9 mouse cellular contexts compared by ENCODE assay signal in the genomic region with DNA sequence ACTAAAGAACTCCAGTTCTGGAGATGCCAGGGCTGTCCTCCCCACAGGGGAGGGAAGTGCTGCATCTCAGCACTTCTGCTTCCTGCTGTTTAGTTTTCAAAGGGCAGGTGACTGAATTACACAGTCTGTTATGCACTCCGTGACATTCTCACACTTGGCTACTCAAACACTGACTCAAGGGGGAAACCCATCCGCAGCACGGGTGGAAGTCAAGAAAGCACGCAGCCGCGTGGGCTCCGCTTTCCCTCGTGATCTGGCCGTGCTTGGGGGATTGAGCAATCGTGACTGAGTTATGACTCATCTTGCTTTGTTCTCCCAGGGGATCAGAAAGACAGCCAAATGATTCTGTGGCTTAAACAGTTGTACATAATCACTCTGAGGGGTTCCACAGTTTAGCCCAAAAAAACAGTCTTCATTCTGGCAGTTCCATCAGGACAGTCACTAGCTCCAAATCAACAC. TPM values are rescaled to one million over a fixed set of nuclear protein-coding genes. Genes with fewer than 3 reads are reported as not detected.
A peak's percentile ranks its signal among the peaks of the same experiment; 100 is the strongest.
DNase-seq lines count a peak whose midpoint lies in the region; ATAC-seq lines count a peak whose summit lies in the region.
"Had no signal": no experiment of that assay in that cellular context is flagged by ENCODE, and none has a peak within 500 bp of the region (broad histone marks: within the 10 kb centered on the region; RNA-seq: fewer than 3 reads in every experiment).

No protein-coding gene starts in this region.

- no peaks in the 10 kb centered on the region for H3K4me1 ChIP-seq in hindbrain, embryonic 14.5 days (replicated peaks; ENCODE audit: control insufficient read depth, insufficient read depth, low read length)
- H3K4me1 ChIP-seq: embryonic facial prominence, embryonic 12.5 days had no signal

- WGBS in hindbrain, embryonic 14.5 days = 59% methylated on average over 10 of the region's 10 CpGs

- no peak overlapping the region for H3K27ac ChIP-seq in hindbrain, embryonic 14.5 days
- H3K27ac ChIP-seq: embryonic facial prominence, embryonic 12.5 days had no signal

- no peaks in the 10 kb centered on the region for H3K27me3 ChIP-seq in hindbrain, embryonic 14.5 days (ENCODE audit: control insufficient read depth, insufficient read depth, low read length)
- H3K27me3 ChIP-seq: embryonic facial prominence, embryonic 12.5 days had no signal

- no peaks in the 10 kb centered on the region for H3K36me3 ChIP-seq in hindbrain, embryonic 14.5 days (replicated peaks; ENCODE audit: control insufficient read depth, insufficient read depth)

- H3K9me3 ChIP-seq in hindbrain, embryonic 14.5 days (ENCODE audit: control insufficient read depth, low read length) = no peaks in the 10 kb centered on the region
- H3K9me3 ChIP-seq: embryonic facial prominence, embryonic 12.5 days had no signal

- H3K4me2 ChIP-seq in hindbrain, embryonic 14.5 days (replicated peaks) = no peak overlapping the region
- H3K4me2 ChIP-seq: embryonic facial prominence, embryonic 12.5 days had no signal

- no peak overlapping the region for H3K9ac ChIP-seq in hindbrain, embryonic 14.5 days
- H3K9ac ChIP-seq: embryonic facial prominence, embryonic 12.5 days had no signal

- peak; percentile 1 to 10 for DNase-seq in thymus, postnatal 36 days
- no peak for DNase-seq in thymus, postnatal 10 days (ENCODE audit: low spot score in 2 of 2)
- DNase-seq in brain, adult 2 months (ENCODE audit: low read depth, low spot score) = peak; percentile 87
- peak; percentile 77 to 83 for DNase-seq in heart, adult 9 months (ENCODE audit: low spot score in 2 of 2)
- peak; percentile 6 to 29 for DNase-seq in layer of hippocampus, postnatal 14 days (ENCODE audit: low spot score in 2 of 2)
- peak; percentile 7 to 77 for DNase-seq in natural killer cell, adult 2 months (ENCODE audit: low spot score in 2 of 2)
- DNase-seq in hindbrain, embryonic 14.5 days (ENCODE audit: low spot score) = no peak
- no peak for DNase-seq in thymus, postnatal 14 days

- no peak for ATAC-seq in hindbrain, embryonic 14.5 days (ENCODE audit: low FRiP score)

- H3K4me3 ChIP-seq in hindbrain, embryonic 14.5 days (replicated peaks; ENCODE audit: low read length) = no peak overlapping the region
- H3K4me3 ChIP-seq: embryonic facial prominence, embryonic 12.5 days had no signal

RNA-seq across cellular contexts. Expression of a gene that starts 32.9 kb away (rescaled TPM):
- 10 to 100 TPM; 70.4 to 74.5 TPM for total RNA-seq in layer of hippocampus, postnatal 14 days (2021)
- 26.6 and 27.0 TPM in 2 replicates for polyA plus RNA-seq in hindbrain, embryonic 14.5 days (2014; fragmentation: Nextera tagmentation; extraction: Ambion mirVana)

Comparison
In these comparisons a context has a peak if more than half of its experiments do, and no peak if none do; other contexts are left out.
1. DNase-seq: peak in thymus, postnatal 36 days (2 of 2), brain, adult 2 months (single experiment), heart, adult 9 months (2 of 2), layer of hippocampus, postnatal 14 days (2 of 2) and natural killer cell, adult 2 months (2 of 2); none in thymus, postnatal 10 days (0 of 2), hindbrain, embryonic 14.5 days (single experiment) and thymus, postnatal 14 days (single experiment).